Mouse (Mus musculus): ENCODE measurements around the gene Bsn. TPM values are rescaled to one million over a fixed set of nuclear protein-coding genes. Genes with fewer than 3 reads are reported as not detected.

The Bsn gene
- polyA plus RNA-seq, 1 experiment: not detected

GRCm38 (mm10) chr9:108147606-108148005, 42.6 kb downstream of the Bsn start:
- Histone ChIP-seq H3K4me1 (ENCODE audit: control insufficient read depth, insufficient read depth, low read length) (peaks cover 36% of the 10 kb centered on the region), H3K27ac (ENCODE audit: insufficient read depth, low read depth, low read length) (no peak overlapping the region), H3K4me3 (ENCODE audit: insufficient read depth, low read depth, low read length) (no peak overlapping the region)
- TF ChIP-seq POLR2A (IDR thresholded peaks at IDR 0.05; ENCODE audit: insufficient read depth, low read depth, low read length) (no peak), CTCF (IDR thresholded peaks at IDR 0.05; ENCODE audit: insufficient read depth, low read depth, low read length) (no peak)
- WGBS: 73% methylated on average over 5 of the region's 5 CpGs

GRCm38 (mm10) chr9:108146451-108146850, 43.7 kb downstream of the Bsn start:
- Histone ChIP-seq H3K27ac (ENCODE audit: insufficient read depth, low read depth, low read length) (no peak overlapping the region), H3K4me3 (ENCODE audit: insufficient read depth, low read depth, low read length) (no peak overlapping the region), H3K4me1 (ENCODE audit: control insufficient read depth, insufficient read depth, low read length) (peaks cover 34% of the 10 kb centered on the region)
- WGBS: 40% methylated on average over 4 of the region's 4 CpGs
- TF ChIP-seq POLR2A (IDR thresholded peaks at IDR 0.05; ENCODE audit: insufficient read depth, low read depth, low read length) (no peak), CTCF (IDR thresholded peaks at IDR 0.05; ENCODE audit: insufficient read depth, low read depth, low read length) (no peak)

- Histone ChIP-seq H3K27ac (ENCODE audit: insufficient read depth, low read depth, low read length) (no peak overlapping the region; the same call in 1 of the 2 replicates), H3K4me3 (ENCODE audit: insufficient read depth, low read depth, low read length) (no peak overlapping the region), H3K4me1 (ENCODE audit: control insufficient read depth, insufficient read depth, low read length) (peaks cover 36% of the 10 kb centered on the region)
- WGBS: 81% methylated on average over 6 of the region's 6 CpGs
- no peak for TF ChIP-seq POLR2A (IDR thresholded peaks at IDR 0.05; ENCODE audit: insufficient read depth, low read depth, low read length)
- TF ChIP-seq CTCF (IDR thresholded peaks at IDR 0.05; ENCODE audit: insufficient read depth, low read depth, low read length): no peak
Measured at GRCm38 (mm10) chr9:108145740-108146139, 44.4 kb downstream of the Bsn start.

GRCm38 (mm10) chr9:108144371-108145270, 45.6 kb downstream of the Bsn start:
- no peak overlapping the region for H3K4me3 ChIP-seq (ENCODE audit: insufficient read depth, low read depth, low read length)
- WGBS: 60% methylated on average over 17 of the region's 17 CpGs
- no peak overlapping the region for H3K27ac ChIP-seq (ENCODE audit: insufficient read depth, low read depth, low read length)
- TF ChIP-seq POLR2A (IDR thresholded peaks at IDR 0.05; ENCODE audit: insufficient read depth, low read depth, low read length): no peak
- TF ChIP-seq CTCF (IDR thresholded peaks at IDR 0.05; ENCODE audit: insufficient read depth, low read depth, low read length): no peak
- peaks cover 33% of the 10 kb centered on the region for H3K4me1 ChIP-seq (ENCODE audit: control insufficient read depth, insufficient read depth, low read length)

- WGBS: 91% methylated on average over 2 of the region's 2 CpGs
- no peak for TF ChIP-seq CTCF (IDR thresholded peaks at IDR 0.05; ENCODE audit: insufficient read depth, low read depth, low read length)
- no peak for TF ChIP-seq POLR2A (IDR thresholded peaks at IDR 0.05; ENCODE audit: insufficient read depth, low read depth, low read length)
- no peak overlapping the region for H3K4me3 ChIP-seq (ENCODE audit: insufficient read depth, low read depth, low read length)
- H3K27ac ChIP-seq (ENCODE audit: insufficient read depth, low read depth, low read length): no peak overlapping the region
- H3K4me1 ChIP-seq (ENCODE audit: control insufficient read depth, insufficient read depth, low read length): peaks cover 30% of the 10 kb centered on the region
Measured at GRCm38 (mm10) chr9:108143470-108143869, 46.7 kb downstream of the Bsn start.

GRCm38 (mm10) chr9:108141387-108141786, 48.8 kb downstream of the Bsn start:
- 0 out of 2 replicates have a peak overlapping the region, but pooled peaks have one; percentile 14 for H3K27ac ChIP-seq (ENCODE audit: insufficient read depth, low read depth, low read length)
- WGBS: 66% methylated on average over 10 of the region's 10 CpGs
- TF ChIP-seq POLR2A (IDR thresholded peaks at IDR 0.05; ENCODE audit: insufficient read depth, low read depth, low read length): no peak
- no peak for TF ChIP-seq CTCF (IDR thresholded peaks at IDR 0.05; ENCODE audit: insufficient read depth, low read depth, low read length)

GRCm38 (mm10) chr9:108139963-108140695, 50.1 kb downstream of the Bsn start:
- 82% methylated on average over 7 of the region's 7 CpGs for WGBS
- Histone ChIP-seq H3K4me3 (ENCODE audit: insufficient read depth, low read depth, low read length) (no peak overlapping the region), H3K4me1 (ENCODE audit: control insufficient read depth, insufficient read depth, low read length) (peaks cover 32% of the 10 kb centered on the region), H3K27ac (ENCODE audit: insufficient read depth, low read depth, low read length) (no peak overlapping the region)
- TF ChIP-seq POLR2A (IDR thresholded peaks at IDR 0.05; ENCODE audit: insufficient read depth, low read depth, low read length) (no peak), CTCF (IDR thresholded peaks at IDR 0.05; ENCODE audit: insufficient read depth, low read depth, low read length) (no peak)

More at GRCm38 (mm10) chr9:108141387-108141786, 48.8 kb downstream of the Bsn start:
- Histone ChIP-seq H3K4me1 (ENCODE audit: control insufficient read depth, insufficient read depth, low read length) (peaks cover 36% of the 10 kb centered on the region), H3K4me3 (ENCODE audit: insufficient read depth, low read depth, low read length) (no peak overlapping the region)

- Histone ChIP-seq H3K4me3 (ENCODE audit: insufficient read depth, low read depth, low read length) (no peak overlapping the region), H3K4me1 (ENCODE audit: control insufficient read depth, insufficient read depth, low read length) (peaks cover 27% of the 10 kb centered on the region), H3K27ac (ENCODE audit: insufficient read depth, low read depth, low read length) (no peak overlapping the region)
- 85% methylated on average over 17 of the region's 17 CpGs for WGBS
- TF ChIP-seq CTCF (IDR thresholded peaks at IDR 0.05; ENCODE audit: insufficient read depth, low read depth, low read length) (no peak), POLR2A (IDR thresholded peaks at IDR 0.05; ENCODE audit: insufficient read depth, low read depth, low read length) (no peak)
Measured at GRCm38 (mm10) chr9:108139169-108139962, 50.8 kb downstream of the Bsn start.

Measured in olfactory bulb, adult 2 months (tissue).